Mouse (Mus musculus) yolk sac, embryonic 10.5 days (tissue): ENCODE results near the gene B4galt7.
A peak's percentile ranks its signal among the peaks of the same experiment; 100 is the strongest.
"Not testable (repeated sequence)": the region's sequence is repeated elsewhere in the genome, so short reads cannot be mapped to it uniquely, and the experiment has no call there.

Experiments
- DNase-seq: peaks from one replicate; pipeline ENCODE4 v3.0.0-alpha.2; 2017; ENCODE audit warnings: low spot score

The B4galt7 gene

GRCm38 (mm10) chr13:55596802-55597201, 2.9 kb upstream of the B4galt7 start:
- DNase-seq, result no peak

- DNase-seq, result no peak
Measured at GRCm38 (mm10) chr13:55600657-55601056, 961 bp downstream of the B4galt7 start.

GRCm38 (mm10) chr13:55601611-55602010, 1.9 kb downstream of the B4galt7 start:
- peak; percentile 56 for DNase-seq

DNA sequence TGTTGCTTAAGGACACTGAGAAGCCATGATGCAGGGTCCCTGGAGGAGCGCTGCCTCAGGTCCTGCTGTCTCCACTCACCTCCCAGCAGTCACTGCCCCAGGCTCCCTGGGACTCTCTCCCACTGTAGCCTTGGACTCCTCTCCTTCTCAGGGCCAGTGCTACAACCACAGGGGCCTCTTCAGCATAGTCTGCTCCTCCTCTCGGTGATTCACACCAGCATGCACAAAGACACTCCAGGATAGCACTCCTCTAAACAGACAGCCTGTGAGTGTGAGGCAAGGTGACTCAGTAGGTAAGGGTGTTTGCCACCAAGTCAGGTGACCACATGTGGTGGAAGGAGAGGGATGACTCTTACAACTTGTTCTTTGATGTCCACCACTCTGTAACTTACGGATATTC, 4.9 kb downstream of the B4galt7 start:
- no peak for DNase-seq

GRCm38 (mm10) chr13:55606899-55607623, 7.4 kb downstream of the B4galt7 start:
- no peak for DNase-seq

GRCm38 (mm10) chr13:55607624-55608006, 7.9 kb downstream of the B4galt7 start:
- no peak for DNase-seq

- no peak for DNase-seq
Measured at GRCm38 (mm10) chr13:55611996-55612395, 12.3 kb downstream of the B4galt7 start.

DNA sequence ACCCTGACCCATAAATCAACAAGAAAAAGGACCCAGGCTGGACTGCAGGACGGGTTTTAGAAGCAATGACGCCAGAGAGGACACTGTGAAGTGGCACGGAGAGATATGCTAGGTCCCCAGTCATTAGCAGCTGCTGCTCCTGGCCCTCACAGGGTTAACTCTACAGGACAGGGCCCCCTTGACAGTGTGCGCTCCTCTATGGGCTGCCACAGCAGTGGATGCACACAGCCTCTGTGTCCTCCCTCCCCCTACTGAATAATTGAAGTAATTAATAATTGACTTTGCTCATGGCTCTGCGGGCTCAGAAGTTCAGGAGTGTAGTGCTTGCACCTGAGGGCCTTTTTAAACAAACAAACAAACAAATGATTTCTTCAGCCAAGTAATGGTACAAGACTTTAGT, 13.8 kb downstream of the B4galt7 start:
- DNase-seq, result no peak

DNA sequence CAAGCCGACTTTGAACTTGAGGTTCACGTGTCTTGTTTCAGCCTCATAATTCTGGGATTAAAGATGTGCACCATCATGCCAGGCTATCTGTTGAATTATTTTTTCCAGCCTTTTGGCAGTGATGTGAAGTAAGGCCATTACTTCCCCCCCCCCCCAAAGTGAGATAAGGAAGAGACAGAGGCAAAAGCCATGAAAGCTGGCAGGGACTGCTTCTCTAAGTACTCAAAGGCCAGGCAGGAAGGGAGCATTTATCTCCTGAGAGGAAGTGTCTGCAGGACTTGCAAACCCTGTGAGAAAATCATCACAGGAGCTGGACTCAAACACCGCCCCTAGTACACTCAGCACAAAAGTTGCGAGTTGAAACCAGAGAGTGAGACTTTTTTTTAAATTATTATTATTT, 19.6 kb downstream of the B4galt7 start:
- DNase-seq, result no peak

GRCm38 (mm10) chr13:55620275-55620674, 20.6 kb downstream of the B4galt7 start:
- no peak for DNase-seq

DNA sequence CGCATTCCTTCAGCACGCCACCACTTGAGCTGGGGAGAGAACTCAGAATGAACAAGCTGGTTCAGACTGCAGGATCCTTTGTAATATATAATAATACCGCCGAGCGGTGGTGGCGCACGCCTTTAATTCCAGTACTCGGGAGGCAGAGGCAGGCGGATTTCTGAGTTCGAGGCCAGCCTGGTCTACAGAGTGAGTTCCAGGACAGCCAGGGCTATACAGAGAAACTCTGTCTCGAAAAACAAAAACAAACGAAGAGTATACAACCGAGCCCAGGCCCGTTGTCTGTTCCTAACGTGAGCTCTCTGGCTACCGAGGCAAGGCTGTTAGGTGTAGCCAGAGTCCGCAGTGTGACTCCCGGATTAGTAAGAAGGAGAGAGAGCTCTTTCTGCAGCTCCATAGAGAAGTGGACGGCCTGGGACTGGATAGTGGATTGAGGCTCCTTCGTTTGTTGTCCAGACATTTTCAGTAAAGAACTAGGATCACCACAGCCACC, 22.5 kb downstream of the B4galt7 start:
- not testable (repeated sequence) for DNase-seq

GRCm38 (mm10) chr13:55622649-55623541, 23.2 kb downstream of the B4galt7 start, which contains the start of gene Caml:
Gene Caml, plus strand, starts transcription at chr13:55623005.
- peak; percentile 93 for DNase-seq

DNA sequence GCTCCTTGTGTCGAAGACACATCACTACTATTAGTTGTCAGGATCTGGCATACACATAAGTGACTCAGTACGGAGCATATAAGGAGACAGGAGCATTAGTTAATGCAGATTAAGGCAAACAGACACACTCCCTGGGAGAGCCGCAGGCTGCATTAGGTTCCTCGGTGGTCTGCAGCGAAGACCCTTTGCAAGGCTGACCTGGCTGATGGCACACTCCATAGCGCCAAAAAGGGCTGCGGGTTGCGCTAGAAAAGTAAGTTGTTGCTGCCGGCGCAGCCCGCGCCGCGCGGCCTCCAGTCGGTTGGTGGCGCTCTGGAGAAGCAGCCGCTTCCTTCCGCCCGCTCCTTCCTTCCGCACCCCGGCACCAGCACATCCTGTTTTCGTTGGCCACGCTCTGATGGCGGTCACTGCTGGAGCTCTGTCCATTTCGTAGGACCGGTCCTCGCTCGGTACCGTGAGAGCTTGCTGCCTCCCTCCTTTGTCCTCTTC, 35.0 kb downstream of the B4galt7 start, which contains the start of gene Ddx46:
Ddx46 (plus strand) TSS at position 389 of the 489 bp plus-strand sequence.
- peak; percentile 87 for DNase-seq

- no peak for DNase-seq
Measured at GRCm38 (mm10) chr13:55635146-55635571, 35.5 kb downstream of the B4galt7 start.

DNA sequence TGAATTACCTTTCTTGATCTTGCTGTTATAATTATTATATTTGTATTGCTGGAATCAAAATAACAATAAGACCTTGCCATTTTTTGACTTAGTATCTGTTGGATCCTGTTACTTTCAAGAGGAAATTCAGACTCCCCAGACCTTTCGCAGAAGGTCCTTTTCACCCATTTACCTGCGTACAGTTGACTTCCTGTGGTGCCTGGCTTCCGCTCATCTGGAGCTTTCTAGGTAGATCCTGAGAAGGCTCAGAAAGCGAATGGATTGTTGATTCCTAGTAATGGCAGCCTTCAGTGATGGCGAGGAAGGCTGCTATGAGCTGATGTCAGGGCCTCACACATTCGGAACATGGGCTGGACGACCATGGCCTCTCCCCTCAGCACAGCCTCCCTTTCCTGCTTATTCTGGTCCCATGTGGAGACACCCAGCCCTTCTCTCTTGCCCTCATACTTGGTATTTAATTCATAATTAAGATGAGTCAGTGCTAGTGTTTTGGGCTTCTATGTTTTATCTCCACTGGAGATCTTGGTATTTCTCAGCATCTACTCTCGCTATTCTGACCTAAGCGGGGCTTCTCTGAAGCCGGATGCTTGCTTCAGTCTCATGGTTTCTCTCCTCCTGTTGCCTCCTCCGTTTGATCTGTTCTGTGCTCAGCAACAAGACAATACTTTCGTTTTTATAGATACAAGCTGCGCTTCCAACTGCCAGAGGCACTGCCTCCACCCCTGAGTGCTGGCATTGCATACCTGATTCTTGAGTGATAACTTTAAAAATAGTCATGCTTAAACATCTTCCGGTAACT, 36.7 kb downstream of the B4galt7 start:
- no peak for DNase-seq

DNA sequence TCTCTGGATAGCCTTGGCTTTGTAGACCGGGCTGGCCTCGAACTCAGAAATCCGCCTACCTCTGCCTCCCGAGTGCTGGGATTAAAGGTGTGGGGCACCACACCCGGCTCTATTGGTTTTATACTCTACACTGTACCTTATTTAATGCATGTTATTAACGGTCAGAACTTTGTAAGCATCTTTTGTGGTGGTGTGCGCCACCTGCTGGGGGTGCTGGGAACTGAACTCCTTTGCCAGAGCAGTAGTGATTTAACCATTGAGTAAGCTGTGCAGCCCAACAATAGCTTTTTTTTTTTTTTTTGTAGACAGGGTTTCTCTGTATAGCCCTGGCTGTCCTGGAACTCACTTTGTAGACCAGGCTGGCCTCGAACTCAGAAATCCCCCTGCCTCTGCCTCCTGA, 40.8 kb downstream of the B4galt7 start:
- DNase-seq, result peak; percentile 65

DNA sequence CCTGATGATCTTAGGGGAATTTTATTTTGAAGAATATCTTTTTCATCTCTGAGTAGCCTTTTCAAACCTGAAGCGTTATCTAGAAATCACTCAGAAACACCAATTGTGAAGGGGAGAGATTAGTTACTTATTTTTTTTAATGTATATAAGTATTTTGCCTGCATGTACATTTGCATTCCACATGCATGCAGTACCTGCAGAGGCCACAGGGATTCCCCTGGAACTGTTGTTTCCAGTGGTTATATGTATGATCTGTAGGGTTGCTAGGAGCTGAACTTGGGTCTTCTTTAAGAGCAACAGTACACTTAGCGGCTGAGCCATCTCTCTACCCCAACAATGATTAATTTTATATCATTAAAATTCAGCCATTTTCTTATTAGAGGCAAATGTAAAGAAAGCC, 44.8 kb downstream of the B4galt7 start:
- no peak for DNase-seq

GRCm38 (mm10) chr13:55650098-55650497, 50.4 kb downstream of the B4galt7 start:
- DNase-seq, result no peak

- no peak for DNase-seq
Measured at GRCm38 (mm10) chr13:55650980-55651379, 51.3 kb downstream of the B4galt7 start.
